8 mouse cellular contexts compared by ENCODE assay signal in the genomic region with DNA sequence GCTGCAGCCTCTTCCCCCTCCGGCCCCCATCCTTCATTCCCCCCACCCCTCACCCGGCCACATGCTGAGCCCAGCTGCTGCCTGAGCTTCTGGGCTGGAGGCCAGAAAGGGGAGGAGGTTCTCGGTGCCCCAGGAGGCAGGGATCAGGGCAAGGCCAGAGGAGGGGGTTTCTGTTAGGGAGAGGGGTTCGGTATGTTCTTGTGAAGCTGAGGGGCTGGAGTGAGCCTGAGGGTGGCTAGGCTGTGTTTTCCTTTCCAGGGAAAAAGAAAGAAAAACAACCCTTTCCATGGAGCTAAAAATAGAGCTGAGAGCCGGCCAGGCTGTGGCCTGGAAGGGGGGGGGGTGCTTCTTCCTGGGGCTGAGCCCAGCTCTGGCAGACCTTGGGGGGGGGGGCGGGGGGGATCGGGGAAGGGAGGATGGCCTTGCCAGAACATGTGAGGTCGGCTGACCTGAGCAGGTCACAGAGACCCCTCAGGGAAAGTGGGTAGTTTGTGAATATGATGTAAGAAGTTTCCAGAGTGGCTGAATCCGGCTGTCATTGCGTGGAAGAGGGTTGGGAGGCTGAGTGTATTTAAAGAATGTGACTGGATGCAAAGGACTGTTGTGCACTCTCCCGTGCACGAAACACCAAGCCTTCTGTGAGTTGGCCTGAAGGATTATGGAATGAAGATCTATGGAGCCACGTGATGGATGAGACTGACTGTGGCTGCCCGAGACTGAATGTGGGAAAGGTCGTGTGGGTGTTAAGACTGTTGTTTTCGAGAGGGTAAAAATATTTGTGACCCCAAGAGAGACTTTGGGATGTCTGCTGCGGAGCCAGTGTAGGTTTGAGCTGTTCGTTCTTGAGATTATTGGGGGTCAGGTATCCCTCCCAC. TPM values are rescaled to one million over a fixed set of nuclear protein-coding genes. Genes with fewer than 3 reads are reported as not detected.
A peak's percentile ranks its signal among the peaks of the same experiment; 100 is the strongest.
DNase-seq lines count a peak whose midpoint lies in the region; ATAC-seq lines count a peak whose summit lies in the region.

No protein-coding gene starts in this region.

- intact Hi-C loops in heart, postnatal 36 days (cut with DNase I), result loop anchor here (5.0 kb wide), 2 partner anchors 61 to 1381 kb away; a partner anchor contains a TSS

- H3K27ac ChIP-seq in forebrain, embryonic 14.5 days (ENCODE audit: low read depth, low read length), result peak overlapping the region; percentile 97

- H3K4me2 ChIP-seq in forebrain, embryonic 14.5 days (ENCODE audit: low read length), result peak overlapping the region; percentile 89

- no peaks in the 10 kb centered on the region for H3K9me3 ChIP-seq in forebrain, embryonic 14.5 days (replicated peaks; ENCODE audit: control insufficient read depth, low read length)

- peak; percentile 13 for ATAC-seq in cerebellum, adult (ENCODE audit: insufficient number of reproducible peaks, low FRiP score, low TSS enrichment)
- ATAC-seq in forebrain, embryonic 14.5 days, result peak; percentile 27
- ATAC-seq in inflammation-experienced regulatory T-cells, adult 6 months, result no peak

- H3K4me1 ChIP-seq in forebrain, embryonic 14.5 days (ENCODE audit: control insufficient read depth, insufficient read depth, low read length), result peaks cover 31% of the 10 kb centered on the region

- peak overlapping the region; percentile 87 for H3K9ac ChIP-seq in forebrain, embryonic 14.5 days (ENCODE audit: low read length)

- peak overlapping the region; percentile 63 for H3K4me3 ChIP-seq in forebrain, embryonic 14.5 days (ENCODE audit: low read depth, low read length)

- 2% methylated on average over 17 of the region's 18 CpGs for WGBS in forebrain, embryonic 14.5 days

- peaks cover 14% of the 10 kb centered on the region for H3K36me3 ChIP-seq in forebrain, embryonic 14.5 days (ENCODE audit: control insufficient read depth, insufficient read depth, low read length)

- peak; percentile 65 for DNase-seq in MN1 (ENCODE audit: low spot score)
- DNase-seq in forebrain, embryonic 14.5 days (ENCODE audit: low spot score), result peak; percentile 87
- peak; percentile 81 to 87 for DNase-seq in heart, postnatal 36 days
- peak; percentile 56 to 70 for DNase-seq in layer of hippocampus, adult 8-10 months (ENCODE audit: low spot score in 2 of 2)
- DNase-seq in lung, postnatal 10 days, result peak; percentile 93
- DNase-seq in retina, postnatal 1 day, result peak; percentile 96

- H3K27me3 ChIP-seq in forebrain, embryonic 14.5 days (replicated peaks; ENCODE audit: control insufficient read depth, insufficient read depth, low read length), result no peaks in the 10 kb centered on the region

RNA-seq across cellular contexts. Expression of a gene that starts 2.4 kb away (rescaled TPM):
- polyA plus RNA-seq in forebrain, embryonic 14.5 days (2014; fragmentation: Nextera tagmentation; extraction: Ambion mirVana), result 15.3 and 17.2 TPM in 2 replicates
- 10 to 100 TPM; 61.0 to 69.7 TPM for total RNA-seq in heart, postnatal 36 days (2021)
- total RNA-seq in layer of hippocampus, adult 8-10 months (2022), result 10 to 100 TPM; 31.0 to 38.3 (median 33.3) TPM
- polyA plus RNA-seq in inflammation-experienced regulatory T-cells, adult 6 months (2017; shearing (Covaris generic)), result 1 to 10 TPM in 1 of 3 experiments, under 1 TPM in 1, not detected in 1; 0.99 to 1.1 TPM

RNA-seq across cellular contexts. Expression of a gene that starts 10.3 kb away (rescaled TPM):
- polyA plus RNA-seq in forebrain, embryonic 14.5 days (2014; fragmentation: Nextera tagmentation; extraction: Ambion mirVana), result 67.1 and 68.4 TPM in 2 replicates
- total RNA-seq in heart, postnatal 36 days (2021), result 10 to 100 TPM; 48.6 to 52.3 TPM
- total RNA-seq in layer of hippocampus, adult 8-10 months (2022), result 10 to 100 TPM; 31.8 to 45.4 (median 39.1) TPM
- 10 to 100 TPM; 51.6 to 65.3 (median 55.9) TPM for polyA plus RNA-seq in inflammation-experienced regulatory T-cells, adult 6 months (2017; shearing (Covaris generic))

RNA-seq across cellular contexts. Expression of a gene that starts 11.1 kb away (rescaled TPM):
- polyA plus RNA-seq in forebrain, embryonic 14.5 days (2014; fragmentation: Nextera tagmentation; extraction: Ambion mirVana), result 10.6 and 11.6 TPM in 2 replicates
- 10 to 100 TPM; 29.8 to 30.2 TPM for total RNA-seq in heart, postnatal 36 days (2021)
- total RNA-seq in layer of hippocampus, adult 8-10 months (2022), result 10 to 100 TPM; 13.3 to 16.3 (median 14.8) TPM
- 10 to 100 TPM in 1 of 3 experiments, 1 to 10 TPM in 2; 4.7 to 10.7 (median 9.8) TPM for polyA plus RNA-seq in inflammation-experienced regulatory T-cells, adult 6 months (2017; shearing (Covaris generic))

RNA-seq across cellular contexts. Expression of a gene that starts 27.7 kb away (rescaled TPM):
- 11.0 and 11.3 TPM in 2 replicates for polyA plus RNA-seq in forebrain, embryonic 14.5 days (2014; fragmentation: Nextera tagmentation; extraction: Ambion mirVana)
- under 1 TPM; 0.14 to 0.30 TPM for total RNA-seq in heart, postnatal 36 days (2021)
- total RNA-seq in layer of hippocampus, adult 8-10 months (2022), result 10 to 100 TPM; 25.4 to 27.7 (median 26.1) TPM
- under 1 TPM in 1 of 3 experiments, not detected in 2; 0.08 TPM for polyA plus RNA-seq in inflammation-experienced regulatory T-cells, adult 6 months (2017; shearing (Covaris generic))

RNA-seq across cellular contexts. Expression of a gene that starts 28.9 kb away (rescaled TPM):
- polyA plus RNA-seq in forebrain, embryonic 14.5 days (2014; fragmentation: Nextera tagmentation; extraction: Ambion mirVana), result 1.1 and 1.8 TPM in 2 replicates
- under 1 TPM; 0.11 to 0.19 TPM for total RNA-seq in heart, postnatal 36 days (2021)
- total RNA-seq in layer of hippocampus, adult 8-10 months (2022), result 1 to 10 TPM; 3.1 to 3.8 (median 3.4) TPM
- not detected for polyA plus RNA-seq in inflammation-experienced regulatory T-cells, adult 6 months (2017; shearing (Covaris generic))
